ENCODE assay signal across 8 mouse cellular contexts in the genomic region with DNA sequence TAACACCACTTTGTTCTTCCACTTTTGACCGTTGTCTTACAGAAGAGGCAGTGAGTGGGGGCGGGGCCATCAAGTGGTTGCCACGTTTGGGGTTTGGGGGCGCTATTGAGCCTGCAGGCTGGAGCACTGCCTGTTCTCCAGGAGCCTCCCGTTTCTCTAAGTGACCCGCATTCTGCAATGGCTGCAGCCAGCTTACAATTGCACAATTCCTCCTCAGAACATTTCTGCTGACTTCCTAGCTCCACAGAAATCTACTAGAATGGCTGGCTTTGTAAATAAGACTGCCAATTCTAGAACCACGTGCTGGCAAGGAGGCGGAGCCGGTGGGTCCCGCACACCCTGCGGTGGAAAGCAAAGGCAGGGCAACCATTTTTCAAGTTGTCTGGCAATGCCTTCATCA. TPM values are rescaled to one million over a fixed set of nuclear protein-coding genes. Genes with fewer than 3 reads are reported as not detected.
DNase-seq lines count a peak whose midpoint lies in the region; ATAC-seq and TF ChIP-seq lines count a peak whose summit lies in the region.

No protein-coding gene starts in this region.

- H3K9ac ChIP-seq in hindbrain, embryonic 13.5 days, result no peak overlapping the region

- no peaks in the 10 kb centered on the region for H3K27me3 ChIP-seq in hindbrain, embryonic 13.5 days
- H3K27me3 ChIP-seq in hindbrain, embryonic 10.5 days (ENCODE audit: insufficient read depth, poor library complexity, severe bottlenecking), result no peaks in the 10 kb centered on the region

- no peak overlapping the region for H3K4me3 ChIP-seq in hindbrain, embryonic 13.5 days
- H3K4me3 ChIP-seq in hindbrain, embryonic 10.5 days, result no peak overlapping the region
- H3K4me3 ChIP-seq in lung, adult 2 months (replicated peaks; ENCODE audit: extremely low read depth, low read depth, low read length), result no peak overlapping the region

- TF ChIP-seq POLR2A in lung, adult 2 months (IDR thresholded peaks at IDR 0.05; ENCODE audit: borderline replicate concordance, extremely low read depth, low read depth, low read length), result no peak

- no peaks in the 10 kb centered on the region for H3K36me3 ChIP-seq in hindbrain, embryonic 13.5 days
- no peaks in the 10 kb centered on the region for H3K36me3 ChIP-seq in hindbrain, embryonic 10.5 days

- WGBS in hindbrain, embryonic 13.5 days, result 45% methylated on average over 11 of the region's 11 CpGs
- 48% methylated on average over 11 of the region's 11 CpGs for WGBS in hindbrain, embryonic 10.5 days
- 21% methylated on average over 11 of the region's 11 CpGs for WGBS in lung, adult 2 months

- no peaks in the 10 kb centered on the region for H3K9me3 ChIP-seq in hindbrain, embryonic 13.5 days
- H3K9me3 ChIP-seq in hindbrain, embryonic 10.5 days, result no peaks in the 10 kb centered on the region

- H3K4me1 ChIP-seq in hindbrain, embryonic 13.5 days (replicated peaks), result 0 out of 2 replicates have a peak, but pooled peaks cover 4% of the 10 kb centered on the region
- no peaks in the 10 kb centered on the region for H3K4me1 ChIP-seq in hindbrain, embryonic 10.5 days (replicated peaks)
- no peaks in the 10 kb centered on the region for H3K4me1 ChIP-seq in lung, adult 2 months (ENCODE audit: control insufficient read depth, insufficient read depth, low read length)

- no peak for DNase-seq in hindbrain, embryonic 10.5 days (ENCODE audit: low spot score)
- peak; percentile 81 for DNase-seq in adipocyte (ENCODE audit: low spot score)
- DNase-seq in gastrocnemius, adult 8-10 months (ENCODE audit: low spot score in 2 of 2), result peak; percentile 39 to 45
- peak; percentile 45 for DNase-seq in kidney, adult 9 months
- peak; percentile 67 for DNase-seq in lung, adult 2 months
- peak; percentile 58 for DNase-seq in skeletal muscle tissue, adult 2 months (ENCODE audit: low read depth, low spot score)

- H3K4me2 ChIP-seq in hindbrain, embryonic 13.5 days, result peak overlapping the region; percentile 19; the same call in 1 of the 2 replicates

- no peak for TF ChIP-seq CTCF in lung, adult 2 months (IDR thresholded peaks at IDR 0.05; ENCODE audit: insufficient read depth, low read length)

- H3K27ac ChIP-seq in hindbrain, embryonic 13.5 days, result peak overlapping the region; percentile 32; the same call in 1 of the 2 replicates
- H3K27ac ChIP-seq in hindbrain, embryonic 10.5 days, result no peak overlapping the region

- no peak for ATAC-seq in hindbrain, embryonic 13.5 days (ENCODE audit: low FRiP score)
- no peak for ATAC-seq in megakaryocyte-erythroid progenitor cell, adult 5-6 weeks (replicated peaks; ENCODE audit: low FRiP score, low TSS enrichment, poor library complexity, severe bottlenecking)

RNA-seq across cellular contexts. Expression of gene Nlrp3, which starts 3.0 kb away (rescaled TPM):
- 0.18 and 0.21 TPM in 2 replicates for polyA plus RNA-seq in hindbrain, embryonic 13.5 days (2015; fragmentation: Nextera tagmentation; extraction: Ambion mirVana)
- 0.17 TPM in 1 of 2 replicates, not detected in the other for polyA plus RNA-seq in hindbrain, embryonic 10.5 days (2016; fragmentation: Nextera tagmentation; extraction: Ambion mirVana)
- total RNA-seq in gastrocnemius, adult 8-10 months (2022), result under 1 TPM in 2 of 4 experiments, not detected in 2; 0.07 to 0.19 TPM
- polyA plus RNA-seq in lung, adult 2 months (2012; rRNA removed), result 1.6 and 2.2 TPM in 2 replicates
- not detected in 2 replicates for total RNA-seq in megakaryocyte-erythroid progenitor cell, adult 5-6 weeks (2014; fragmentation: Nextera tagmentation)
- 0.30 TPM in 1 of 2 replicates, not detected in the other for total RNA-seq in megakaryocyte-erythroid progenitor cell, adult 5-6 weeks (2017)

RNA-seq across cellular contexts. Expression of gene Zkscan17, which starts 11.8 kb away (rescaled TPM):
- polyA plus RNA-seq in hindbrain, embryonic 13.5 days (2015; fragmentation: Nextera tagmentation; extraction: Ambion mirVana), result 14.8 and 15.9 TPM in 2 replicates
- 35.8 and 36.8 TPM in 2 replicates for polyA plus RNA-seq in hindbrain, embryonic 10.5 days (2016; fragmentation: Nextera tagmentation; extraction: Ambion mirVana)
- total RNA-seq in gastrocnemius, adult 8-10 months (2022), result 10 to 100 TPM; 16.0 to 18.5 (median 16.9) TPM
- 12.7 and 12.9 TPM in 2 replicates for polyA plus RNA-seq in lung, adult 2 months (2012; rRNA removed)
- total RNA-seq in megakaryocyte-erythroid progenitor cell, adult 5-6 weeks (2014; fragmentation: Nextera tagmentation), result 23.0 and 24.9 TPM in 2 replicates
- 10.4 and 17.5 TPM in 2 replicates for total RNA-seq in megakaryocyte-erythroid progenitor cell, adult 5-6 weeks (2017)

RNA-seq across cellular contexts. Expression of gene Olfr222, which starts 37.6 kb away (rescaled TPM):
- not detected in 2 replicates for polyA plus RNA-seq in hindbrain, embryonic 13.5 days (2015; fragmentation: Nextera tagmentation; extraction: Ambion mirVana)
- not detected in 2 replicates for polyA plus RNA-seq in hindbrain, embryonic 10.5 days (2016; fragmentation: Nextera tagmentation; extraction: Ambion mirVana)
- total RNA-seq in gastrocnemius, adult 8-10 months (2022), result not detected
- polyA plus RNA-seq in lung, adult 2 months (2012; rRNA removed), result not detected in 2 replicates
- total RNA-seq in megakaryocyte-erythroid progenitor cell, adult 5-6 weeks (2014; fragmentation: Nextera tagmentation), result not detected in 2 replicates
- not detected in 2 replicates for total RNA-seq in megakaryocyte-erythroid progenitor cell, adult 5-6 weeks (2017)

RNA-seq across cellular contexts. Expression of gene Olfr223, which starts 54.7 kb away (rescaled TPM):
- not detected in 2 replicates for polyA plus RNA-seq in hindbrain, embryonic 13.5 days (2015; fragmentation: Nextera tagmentation; extraction: Ambion mirVana)
- not detected in 2 replicates for polyA plus RNA-seq in hindbrain, embryonic 10.5 days (2016; fragmentation: Nextera tagmentation; extraction: Ambion mirVana)
- not detected for total RNA-seq in gastrocnemius, adult 8-10 months (2022)
- not detected in 2 replicates for polyA plus RNA-seq in lung, adult 2 months (2012; rRNA removed)
- not detected in 2 replicates for total RNA-seq in megakaryocyte-erythroid progenitor cell, adult 5-6 weeks (2014; fragmentation: Nextera tagmentation)
- total RNA-seq in megakaryocyte-erythroid progenitor cell, adult 5-6 weeks (2017), result not detected in 2 replicates
